Mouse (Mus musculus) forebrain, embryonic 11.5 days (tissue): ENCODE results near the gene Hmcn1. TPM values are rescaled to one million over a fixed set of nuclear protein-coding genes. Genes with fewer than 3 reads are reported as not detected.

Source experiments
- ATAC-seq: fragments of 200-750 bp; cut with Nextera tagmentation; replicated peaks from 2 replicates; pipeline ENCODE4 v1.8.0; 2017; ENCODE audit warnings: moderate TSS enrichment; ENCODE audit not compliant: low FRiP score
- DNase-seq: peaks from one replicate; pipeline ENCODE4 v3.0.0-alpha.2; 2017; ENCODE audit warnings: low spot score
- H3K27ac ChIP-seq: fragments of 300-500 bp; sonication (generic); 2 replicates; pipeline ENCODE4 v1.5.1; 2014; ENCODE audit warnings: low read depth, low read length
- H3K27me3 ChIP-seq: fragments of 300-500 bp; sonication (generic); 2 replicates; pipeline ENCODE4 v1.6.1; 2014; ENCODE audit warnings: mild to moderate bottlenecking, low read length, mixed read lengths; ENCODE audit not compliant: control insufficient read depth, insufficient read depth
- H3K36me3 ChIP-seq: fragments of 300-500 bp; sonication (generic); 2 replicates; pipeline ENCODE4 v1.6.1; 2014; ENCODE audit warnings: mild to moderate bottlenecking, low read length, moderate library complexity, mixed read lengths; ENCODE audit not compliant: control insufficient read depth, insufficient read depth
- H3K4me1 ChIP-seq: fragments of 300-500 bp; sonication (generic); replicated peaks from 2 replicates; pipeline ENCODE4 v1.6.1; 2014; ENCODE audit warnings: low read length, mixed read lengths; ENCODE audit not compliant: control insufficient read depth, insufficient read depth
- H3K4me2 ChIP-seq: fragments of 300-500 bp; sonication (generic); 2 replicates; pipeline ENCODE4 v1.6.1; 2014; ENCODE audit warnings: low read depth, mild to moderate bottlenecking, low read length, moderate library complexity, mixed read lengths; ENCODE audit not compliant: severe bottlenecking
- H3K4me3 ChIP-seq: fragments of 300-500 bp; sonication (generic); 2 replicates; pipeline ENCODE4 v1.5.1; 2014; ENCODE audit warnings: low read depth, low read length
- H3K9ac ChIP-seq: fragments of 300-500 bp; sonication (generic); 2 replicates; pipeline ENCODE4 v1.6.1; 2014; ENCODE audit warnings: low read length
- H3K9me3 ChIP-seq: fragments of 300-500 bp; sonication (generic); 2 replicates; pipeline ENCODE4 v1.6.1; 2016; ENCODE audit warnings: low read length, mixed read lengths; ENCODE audit not compliant: control insufficient read depth
- WGBS: fragments of 180-500 bp; shearing (Covaris S2); extraction: QIAGEN DNeasy Blood & Tissue Kit; methylation state at CpG from one replicate; pipeline ENCODE4 v1.1.7; 2014; 5-methylcytosine and 5-hydroxymethylcytosine counted together
- polyA plus RNA-seq: library from polyadenylated mRNA; unstranded; fragments of >200 nt; fragmentation: Nextera tagmentation; extraction: Ambion mirVana; gene quantifications from 2 replicates; pipeline ENCODE4 v1.2.1, GENCODE M21; 2014

Gene Hmcn1
- 10.1 and 12.1 TPM in 2 replicates for polyA plus RNA-seq

DNA sequence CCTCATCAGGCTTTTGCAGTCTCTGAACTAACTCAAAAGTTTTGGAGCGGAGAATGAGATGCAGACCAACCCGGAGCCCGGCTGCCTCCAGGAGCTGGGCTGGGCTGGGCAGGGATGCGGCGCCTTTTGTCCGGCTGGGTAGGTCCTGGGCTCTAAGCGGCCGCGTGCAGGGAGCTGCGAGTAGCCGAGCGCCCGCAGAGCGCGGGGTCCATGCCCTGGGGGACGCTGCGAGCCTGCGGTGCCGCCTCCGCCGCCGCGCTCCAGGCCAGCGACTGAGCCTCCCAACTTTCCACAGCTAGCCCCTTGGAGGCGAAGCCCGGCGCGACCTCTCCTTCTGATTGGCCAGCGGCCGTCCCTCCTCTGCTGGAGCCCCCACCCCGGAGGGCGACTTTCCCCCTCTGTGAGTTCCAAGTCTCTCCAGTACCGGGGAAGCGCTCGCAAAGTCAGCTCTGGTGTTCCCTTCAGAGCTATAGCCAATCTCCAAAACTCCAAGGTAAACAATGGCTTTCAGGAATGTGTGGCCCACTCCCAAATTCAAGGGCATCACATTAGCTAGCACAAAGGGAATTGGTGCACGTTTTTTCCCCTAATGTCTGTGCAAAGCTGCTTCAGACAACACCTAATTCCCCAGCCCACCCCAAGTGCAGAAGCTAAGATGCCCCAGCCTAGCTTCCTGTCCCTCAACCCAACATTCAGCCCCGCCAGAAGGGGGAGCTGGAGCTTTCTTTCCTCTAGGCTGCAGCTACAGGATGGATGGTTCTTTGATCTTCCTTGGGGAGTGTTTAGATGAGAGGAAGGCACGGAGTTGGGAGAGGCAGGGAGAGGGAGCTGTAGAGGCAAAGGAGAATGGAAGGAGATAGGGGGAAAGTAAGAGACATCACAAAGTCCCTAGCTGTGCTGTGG, at the start of gene Hmcn1:
Hmcn1 (minus strand) TSS at position 274 of the 903 bp plus-strand sequence.
- H3K36me3 ChIP-seq: no peaks in the 10 kb centered on the region
- peak within 1 kb of the TSS; percentile 49 for H3K4me3 ChIP-seq
- peaks cover 9% of the 10 kb centered on the region; the same call in 1 of the 2 replicates for H3K4me1 ChIP-seq
- WGBS: under 1% methylated on average over 37 of the region's 38 CpGs
- H3K9me3 ChIP-seq: no peaks in the 10 kb centered on the region; the same call in 1 of the 2 replicates
- peak within 1 kb of the TSS; percentile 18; the same call in 1 of the 2 replicates for H3K27ac ChIP-seq
- ATAC-seq (peak; percentile 90), DNase-seq (peak; percentile 86)
- no peaks in the 10 kb centered on the region for H3K27me3 ChIP-seq
- peak within 1 kb of the TSS; percentile 74 for H3K9ac ChIP-seq
- H3K4me2 ChIP-seq: peak within 1 kb of the TSS; percentile 90

DNA sequence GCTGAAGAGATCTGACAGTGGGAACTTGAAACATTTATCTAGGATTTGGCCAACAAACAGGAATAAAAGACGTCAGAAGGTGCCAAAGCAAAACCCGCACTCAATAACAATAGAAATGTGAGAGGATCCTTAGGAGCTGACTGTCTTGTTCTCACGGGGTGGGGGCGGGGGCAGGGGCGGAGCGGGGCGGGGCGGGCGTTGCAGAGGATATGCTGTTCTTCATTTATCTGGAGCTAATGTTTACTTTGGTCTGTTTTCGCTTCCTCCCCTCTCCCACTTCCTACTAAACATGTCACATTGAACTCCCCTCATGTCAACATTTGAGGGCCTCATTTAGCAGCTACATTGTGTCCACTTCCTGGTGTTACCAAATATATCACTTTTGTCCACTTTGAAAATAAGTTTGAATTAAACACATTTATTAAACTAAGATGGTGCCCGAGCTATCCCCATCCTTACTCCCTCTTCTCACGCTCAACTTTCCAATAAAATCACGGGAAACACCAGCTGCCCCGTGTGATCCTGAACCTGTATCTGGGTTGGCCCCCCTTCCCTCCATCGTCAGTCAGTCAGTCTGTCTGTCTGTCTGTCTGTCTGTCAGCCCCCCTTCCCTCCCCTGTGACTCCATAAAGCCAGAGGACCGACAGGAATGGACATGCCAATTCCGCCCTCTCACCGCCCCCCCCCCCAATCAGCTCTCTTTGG, 47.9 kb upstream of the Hmcn1 start:
- no peaks in the 10 kb centered on the region for H3K27me3 ChIP-seq
- H3K27ac ChIP-seq: no peak overlapping the region
- ATAC-seq: no peak
- WGBS: 62% methylated on average over 18 of the region's 18 CpGs
- no peaks in the 10 kb centered on the region for H3K36me3 ChIP-seq
- H3K4me2 ChIP-seq: no peak overlapping the region
- no peak overlapping the region for H3K4me3 ChIP-seq
- no peak for DNase-seq
- no peak overlapping the region for H3K9ac ChIP-seq
- H3K4me1 ChIP-seq: no peaks in the 10 kb centered on the region
- no peaks in the 10 kb centered on the region for H3K9me3 ChIP-seq

DNA sequence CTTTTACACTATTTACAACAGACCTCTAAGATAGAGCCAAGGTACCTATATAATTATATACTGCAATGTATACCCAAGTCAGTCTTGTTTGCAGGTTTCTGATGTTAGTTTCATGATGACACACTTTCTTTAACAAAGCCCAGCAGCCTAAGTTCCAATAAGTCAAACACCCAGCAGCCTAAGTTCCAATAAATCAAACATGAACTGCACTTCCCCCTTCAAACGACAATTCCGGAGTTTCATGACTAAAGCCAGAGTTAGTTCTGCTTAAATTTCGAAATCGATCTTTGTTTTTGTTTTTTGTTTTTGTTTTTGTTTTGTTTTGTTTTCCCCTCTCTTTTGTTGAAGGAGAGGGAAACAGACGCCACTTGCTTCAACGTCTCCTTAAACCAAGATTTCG, 47.1 kb upstream of the Hmcn1 start:
- Histone ChIP-seq H3K9ac (no peak overlapping the region), H3K27me3 (no peaks in the 10 kb centered on the region), H3K9me3 (no peaks in the 10 kb centered on the region), H3K36me3 (no peaks in the 10 kb centered on the region), H3K4me2 (no peak overlapping the region), H3K4me3 (no peak overlapping the region), H3K27ac (no peak overlapping the region), H3K4me1 (no peaks in the 10 kb centered on the region)
- DNase-seq (no peak), ATAC-seq (no peak)
- WGBS: 84% methylated on average over 7 of the region's 7 CpGs

DNA sequence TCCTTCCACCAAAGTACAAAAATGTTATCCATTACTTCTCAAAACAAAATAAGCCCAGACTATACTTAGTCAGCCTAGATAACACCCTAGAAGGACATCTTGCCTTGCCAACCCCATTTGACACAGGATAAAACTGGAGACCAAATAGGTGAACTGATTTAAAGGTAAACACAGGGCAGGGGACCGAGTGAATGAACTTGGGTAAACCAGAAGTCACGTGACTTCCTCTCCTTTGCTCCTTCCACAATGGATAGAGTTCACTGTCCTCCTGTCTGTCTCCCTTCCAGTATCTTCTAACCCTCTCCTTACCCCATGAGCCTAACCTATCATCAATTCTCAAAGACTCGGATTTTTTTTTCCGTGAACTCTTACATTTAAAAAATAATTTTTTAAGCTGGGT, 46.0 kb upstream of the Hmcn1 start:
- 77% methylated on average over 4 of the region's 4 CpGs for WGBS
- H3K27me3 ChIP-seq: no peaks in the 10 kb centered on the region
- H3K9me3 ChIP-seq: no peaks in the 10 kb centered on the region

DNA sequence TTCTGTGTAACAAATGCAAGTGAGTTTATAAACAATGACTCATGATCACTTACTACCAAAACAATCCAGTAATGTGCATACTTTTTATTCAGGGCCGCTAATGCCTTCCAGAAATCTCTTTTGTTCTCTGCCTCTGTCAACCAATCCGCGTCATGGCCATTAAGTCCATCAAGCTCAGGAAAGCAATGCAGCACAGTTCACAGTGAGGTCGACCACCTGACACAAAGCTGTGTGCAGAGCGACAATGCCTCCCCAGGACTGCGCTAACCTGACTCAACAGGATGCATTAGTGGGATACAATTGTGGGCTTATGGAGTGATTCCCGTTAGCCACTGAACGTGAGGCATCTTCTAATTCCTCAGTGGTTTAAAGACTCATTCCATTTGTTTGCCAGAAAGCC, 45.3 kb upstream of the Hmcn1 start:
- WGBS: 19% methylated on average over 8 of the region's 8 CpGs
- DNase-seq (peak; percentile 44), ATAC-seq (peak; percentile 57; the same call in 1 of the 2 replicates)
- no peaks in the 10 kb centered on the region for H3K9me3 ChIP-seq
- H3K4me3 ChIP-seq: no peak overlapping the region
- H3K27me3 ChIP-seq: no peaks in the 10 kb centered on the region
- no peak overlapping the region for H3K4me2 ChIP-seq
- no peak overlapping the region for H3K27ac ChIP-seq
- no peaks in the 10 kb centered on the region for H3K4me1 ChIP-seq
- H3K36me3 ChIP-seq: no peaks in the 10 kb centered on the region
- no peak overlapping the region for H3K9ac ChIP-seq

More for the DNA sequence above, 46.0 kb upstream of the Hmcn1 start:
- Histone ChIP-seq H3K36me3 (no peaks in the 10 kb centered on the region), H3K27ac (no peak overlapping the region), H3K4me2 (no peak overlapping the region), H3K9ac (no peak overlapping the region), H3K4me1 (no peaks in the 10 kb centered on the region), H3K4me3 (no peak overlapping the region)
- ATAC-seq (no peak), DNase-seq (no peak)

DNA sequence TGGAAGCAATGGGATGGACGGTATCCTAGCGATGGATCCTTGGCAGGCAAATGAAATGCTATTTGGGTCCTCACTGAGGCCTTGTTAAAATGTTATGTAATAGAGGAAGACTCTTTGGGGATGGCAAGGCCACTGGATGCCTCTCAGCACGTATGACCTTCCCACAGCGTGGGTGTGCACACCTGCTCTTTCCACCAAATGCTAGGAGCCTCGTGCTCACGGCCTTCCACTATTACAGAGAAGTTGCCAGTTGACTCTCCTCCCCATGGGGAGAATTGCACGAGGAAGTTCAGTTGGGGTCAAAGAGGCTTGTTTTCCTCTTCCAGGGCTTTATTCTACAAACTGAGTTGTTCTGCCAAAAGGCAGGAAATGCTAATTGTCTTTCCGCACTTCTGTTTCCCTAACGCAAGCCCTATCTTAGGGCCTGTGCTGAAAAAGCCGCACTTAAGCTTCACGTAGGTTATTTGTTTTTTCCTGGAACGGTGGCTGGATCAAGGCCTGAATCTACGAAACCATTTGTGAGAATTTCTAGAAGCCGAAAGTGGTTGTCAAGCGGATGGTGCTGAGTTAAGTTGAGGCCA, 43.3 kb upstream of the Hmcn1 start:
- Histone ChIP-seq H3K27ac (no peak overlapping the region), H3K4me3 (no peak overlapping the region), H3K27me3 (no peaks in the 10 kb centered on the region), H3K36me3 (no peaks in the 10 kb centered on the region), H3K9ac (no peak overlapping the region), H3K4me1 (no peaks in the 10 kb centered on the region), H3K4me2 (no peak overlapping the region), H3K9me3 (no peaks in the 10 kb centered on the region)
- no peak for ATAC-seq
- 89% methylated on average over 15 of the region's 15 CpGs for WGBS
- no peak for DNase-seq

DNA sequence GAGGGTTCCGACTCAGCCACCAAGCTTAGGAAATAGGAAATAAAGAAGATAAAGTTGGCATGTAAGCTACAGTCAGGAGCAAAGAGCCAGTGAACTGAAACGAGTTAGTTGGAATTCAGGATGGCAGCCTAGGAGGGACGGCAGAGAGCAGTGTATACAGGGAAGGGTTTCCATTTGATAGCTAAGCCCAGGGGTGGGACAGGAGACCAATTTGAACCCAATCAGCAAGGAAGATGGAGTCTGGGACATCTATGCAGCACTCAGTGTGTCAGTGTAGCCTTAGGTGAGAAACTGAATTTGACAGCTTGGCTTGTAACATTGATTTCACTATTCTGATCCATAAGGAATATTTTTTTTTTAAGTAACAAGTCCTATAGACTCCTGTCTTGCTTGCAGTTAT, 42.5 kb upstream of the Hmcn1 start:
- Histone ChIP-seq H3K9me3 (no peaks in the 10 kb centered on the region), H3K4me3 (no peak overlapping the region), H3K27ac (no peak overlapping the region), H3K9ac (no peak overlapping the region), H3K27me3 (no peaks in the 10 kb centered on the region), H3K4me1 (no peaks in the 10 kb centered on the region), H3K4me2 (no peak overlapping the region), H3K36me3 (no peaks in the 10 kb centered on the region)
- WGBS: 76% methylated on average over 3 of the region's 3 CpGs
- no peak for DNase-seq
- no peak for ATAC-seq

DNA sequence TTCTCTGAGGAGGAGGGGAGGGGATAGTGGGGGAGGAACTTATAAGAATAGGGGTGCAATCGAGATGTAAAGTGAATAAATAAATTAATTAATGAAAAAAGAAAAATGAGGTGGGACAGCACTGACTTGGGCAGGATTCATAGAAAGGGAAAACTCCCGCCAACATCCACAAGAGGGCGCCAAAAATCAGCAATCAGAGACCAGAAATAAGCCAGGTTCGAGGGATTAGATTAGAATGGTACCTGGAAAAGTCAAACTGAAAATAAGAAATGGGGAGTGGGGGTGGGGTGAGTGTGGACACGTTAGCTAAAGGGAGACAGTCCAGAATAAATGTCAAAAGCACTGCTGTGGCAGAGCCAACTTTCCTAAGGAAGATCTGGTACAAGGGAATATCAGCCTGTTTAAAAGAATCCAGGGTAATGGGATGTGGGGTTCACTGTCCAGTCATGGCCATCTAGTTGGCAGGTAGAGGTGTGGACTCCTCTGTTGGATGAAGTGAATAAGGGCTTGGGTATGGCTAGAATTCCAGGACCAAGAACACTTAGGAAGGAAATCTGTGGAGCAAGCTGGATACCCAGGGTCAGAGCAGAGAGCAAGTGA, 41.9 kb upstream of the Hmcn1 start:
- peak; percentile 77 for DNase-seq

More for the DNA sequence above, 41.9 kb upstream of the Hmcn1 start:
- Histone ChIP-seq H3K36me3 (no peaks in the 10 kb centered on the region), H3K9me3 (no peaks in the 10 kb centered on the region), H3K4me3 (no peak overlapping the region), H3K9ac (no peak overlapping the region), H3K27ac (no peak overlapping the region), H3K4me2 (no peak overlapping the region), H3K27me3 (no peaks in the 10 kb centered on the region), H3K4me1 (no peaks in the 10 kb centered on the region)
- WGBS: 5% methylated on average over 5 of the region's 5 CpGs
- ATAC-seq: peak; percentile 49
